Mouse (Mus musculus) adrenal gland, adult 2 months (tissue): ENCODE results near the gene Pdzd7. TPM values are rescaled to one million over a fixed set of nuclear protein-coding genes. Genes with fewer than 3 reads are reported as not detected.

ENCODE experiments used
- DNase-seq: peaks from one replicate; pipeline ENCODE4 v3.0.0; 2021
- long read RNA-seq: library from polyadenylated mRNA; stranded (forward); transcript quantifications from one replicate; pipeline ENCODE4 v2.0.0, GENCODE M21; 2021
- polyA plus RNA-seq: library from polyadenylated mRNA; depleted of rRNA; stranded (reverse); fragments of >200 nt; gene quantifications from 2 replicates; pipeline ENCODE4 v1.2.3, GENCODE M21; 2012; rRNA removed
- total RNA-seq, 2 experiments: library from RNA; stranded (reverse); gene quantifications; 2 replicates each; pipeline ENCODE4 v1.2.3; 2021

The Pdzd7 gene
- total RNA-seq (under 1 TPM in 1 of 2 experiments, not detected in 1; 0.09 TPM), polyA plus RNA-seq (0.62 and 0.65 TPM in 2 replicates)
- long read RNA-seq, partial matches to known transcripts, result 0 of 2 reads
- long read RNA-seq, other reads (novel, unspliced or antisense), result 2 of 2 reads

DNA sequence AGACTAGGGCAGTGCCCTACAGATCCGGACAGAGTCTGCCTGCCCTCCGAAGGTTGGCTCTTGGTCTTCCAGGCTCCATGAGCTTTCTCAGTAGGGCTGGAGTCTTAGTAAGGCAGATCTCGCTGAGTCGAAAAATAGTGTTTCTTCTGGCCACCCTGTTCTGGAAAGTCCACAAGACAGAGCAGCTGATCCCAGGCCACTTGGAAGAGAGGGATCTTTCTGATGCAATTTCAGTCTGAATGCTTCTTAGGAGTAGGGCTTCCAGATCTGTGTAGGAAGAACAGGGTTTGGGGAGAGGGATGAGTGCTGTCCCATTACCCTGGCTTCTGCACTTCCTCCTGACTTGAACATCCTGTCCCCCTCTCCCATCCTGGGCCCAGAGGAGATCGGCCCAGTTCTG, at the start of gene Pdzd7:
Pdzd7 (minus strand) TSS at position 67 of the 400 bp plus-strand sequence.
- DNase-seq, result no peak

DNA sequence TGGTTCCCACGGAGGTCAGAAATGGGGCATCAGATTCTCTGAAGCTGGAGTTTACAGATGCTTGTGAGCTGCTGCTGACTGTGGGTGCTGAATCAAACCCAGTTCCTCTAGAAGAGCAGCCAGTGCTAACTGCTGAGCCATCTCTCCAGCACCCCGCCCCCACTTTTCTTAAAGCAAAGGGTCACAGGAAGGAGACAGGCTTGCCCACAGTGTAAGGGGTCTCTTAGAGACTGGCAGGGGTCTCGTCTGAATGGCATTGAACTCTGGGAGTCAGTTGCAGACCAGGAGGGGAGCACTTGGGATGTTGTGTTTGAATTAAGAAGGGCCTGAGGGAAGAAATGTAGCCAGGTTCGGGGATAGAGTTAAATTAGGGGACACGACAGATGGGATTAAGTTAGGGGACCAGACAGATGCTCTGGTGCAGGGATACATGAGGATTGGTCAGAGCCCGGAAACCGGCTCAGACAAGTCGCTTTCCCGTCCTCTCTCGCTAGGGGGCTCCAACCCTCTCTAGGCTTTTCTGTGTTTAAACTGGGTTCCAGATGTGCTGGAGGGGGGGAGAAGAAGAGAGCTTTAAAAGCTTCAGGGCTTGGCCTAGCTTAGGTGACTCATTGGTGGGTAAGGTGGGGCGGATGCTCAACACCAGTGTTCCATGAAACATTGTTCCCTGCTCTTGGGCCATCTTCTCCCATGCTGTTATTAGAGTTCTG, 36.5 kb upstream of the Pdzd7 start:
- peak; percentile 58 for DNase-seq

DNA sequence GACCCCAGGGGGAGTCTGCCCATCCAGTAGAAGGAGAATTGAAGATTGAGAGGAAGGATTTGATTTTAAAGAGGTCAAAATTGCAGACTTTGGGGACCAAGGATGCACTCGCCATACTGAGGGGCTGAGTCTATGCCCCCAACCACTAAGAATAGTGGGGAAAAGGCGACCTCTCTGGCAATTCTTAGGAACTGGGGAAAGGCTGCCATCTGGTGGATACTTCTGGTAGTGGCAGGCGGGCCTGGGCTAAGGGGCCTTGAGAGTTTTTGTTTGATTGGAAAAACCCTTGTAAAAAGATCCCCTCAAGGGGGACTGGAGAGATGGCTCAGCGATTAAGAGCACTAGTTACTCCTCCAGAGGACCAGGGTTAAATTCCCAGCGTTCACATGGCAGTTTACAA, 35.8 kb upstream of the Pdzd7 start:
- peak; percentile 59 for DNase-seq

DNA sequence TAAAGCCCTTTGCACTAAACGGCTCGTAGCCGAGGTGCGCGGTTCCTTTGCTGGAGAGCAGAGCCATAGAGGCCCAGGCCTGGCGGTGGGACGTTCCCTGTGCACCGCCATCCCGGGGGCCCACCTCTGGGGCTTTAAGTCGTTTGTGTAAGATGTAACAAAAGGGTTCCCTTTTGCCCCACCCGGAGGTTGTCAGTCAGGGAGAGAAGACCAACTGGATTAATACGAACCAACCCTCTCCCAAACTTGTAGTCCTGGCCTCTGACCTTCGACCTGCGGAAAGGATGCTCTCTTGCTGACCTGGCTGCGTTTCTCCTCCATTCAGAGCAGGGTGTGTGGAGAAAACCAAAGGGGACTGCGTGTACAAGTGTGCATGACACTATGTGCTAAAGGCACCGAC, 35.2 kb upstream of the Pdzd7 start:
- no peak for DNase-seq

DNA sequence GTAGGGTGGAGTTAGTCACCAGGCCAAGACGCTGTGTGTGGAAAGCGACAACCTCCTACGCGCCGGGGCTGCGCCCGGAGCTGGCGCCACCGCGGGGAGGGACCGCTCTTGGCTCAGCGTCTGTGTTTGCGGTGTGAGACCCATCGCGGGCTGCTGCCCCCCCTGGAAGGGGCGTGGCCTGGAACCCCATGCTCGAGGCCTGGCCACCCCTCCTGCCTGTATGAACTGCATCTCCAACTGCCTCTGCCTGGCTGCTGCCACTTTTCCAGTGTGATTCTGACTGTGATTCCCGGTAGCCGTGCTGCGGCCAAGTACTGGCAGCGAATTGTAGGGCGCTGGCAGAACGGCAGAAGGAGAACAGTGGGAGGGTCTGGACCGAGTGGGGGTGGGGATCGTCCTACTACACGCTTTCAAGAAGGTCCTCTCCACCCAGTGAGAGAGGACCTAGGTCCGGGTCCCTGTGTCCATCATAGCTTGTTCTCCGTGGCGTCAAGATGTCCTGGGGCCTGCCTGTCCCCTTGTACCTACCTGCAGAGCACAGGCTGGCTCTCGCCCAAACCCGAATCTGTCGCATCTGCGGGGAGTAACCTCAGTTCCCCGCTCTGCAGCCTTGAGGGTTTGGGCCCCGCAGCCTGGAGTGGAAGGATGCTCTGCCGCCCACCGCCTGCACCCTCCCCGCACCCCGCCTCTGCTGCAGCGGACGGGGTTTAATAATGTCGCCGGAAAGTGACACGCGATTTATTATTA, 34.4 kb upstream of the Pdzd7 start:
- peak; percentile 80 for DNase-seq

DNA sequence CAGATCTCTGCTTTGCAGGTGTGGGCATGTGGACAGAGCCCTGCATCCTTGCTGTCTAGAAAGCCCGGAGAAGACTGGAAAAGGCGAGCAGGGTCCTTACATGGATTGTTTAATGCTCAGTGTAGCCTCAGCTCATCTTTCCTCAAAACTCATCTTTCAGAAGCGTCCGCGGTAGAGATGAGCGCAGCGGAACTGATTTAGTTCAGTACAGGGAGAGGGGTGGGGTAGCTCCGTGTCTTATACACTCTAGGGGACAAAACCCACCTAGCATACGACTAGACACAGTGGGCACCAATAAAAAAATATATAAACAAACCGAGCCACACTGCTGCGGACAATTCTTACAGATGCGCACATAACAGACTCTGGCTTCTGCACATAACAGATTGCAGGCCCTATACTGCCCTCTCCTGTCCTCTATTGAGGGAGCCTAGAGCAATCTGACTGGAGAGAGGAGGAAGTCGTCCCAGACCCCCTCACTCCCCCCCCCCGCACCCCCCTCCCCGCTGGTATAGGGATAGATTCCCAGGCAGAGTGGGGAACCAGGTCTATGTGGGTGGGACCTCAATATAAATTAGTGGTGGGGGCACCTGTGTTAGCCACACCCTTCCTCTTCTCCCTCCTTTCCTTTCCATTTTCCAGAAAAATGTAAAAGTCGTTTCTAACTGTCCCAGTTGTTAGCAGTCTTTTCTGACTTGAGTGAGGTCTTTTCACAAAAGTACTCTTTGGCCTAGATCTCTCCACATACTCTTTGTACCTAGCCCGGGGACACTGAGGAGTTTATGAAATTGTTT, 33.7 kb upstream of the Pdzd7 start:
- DNase-seq, result no peak

DNA sequence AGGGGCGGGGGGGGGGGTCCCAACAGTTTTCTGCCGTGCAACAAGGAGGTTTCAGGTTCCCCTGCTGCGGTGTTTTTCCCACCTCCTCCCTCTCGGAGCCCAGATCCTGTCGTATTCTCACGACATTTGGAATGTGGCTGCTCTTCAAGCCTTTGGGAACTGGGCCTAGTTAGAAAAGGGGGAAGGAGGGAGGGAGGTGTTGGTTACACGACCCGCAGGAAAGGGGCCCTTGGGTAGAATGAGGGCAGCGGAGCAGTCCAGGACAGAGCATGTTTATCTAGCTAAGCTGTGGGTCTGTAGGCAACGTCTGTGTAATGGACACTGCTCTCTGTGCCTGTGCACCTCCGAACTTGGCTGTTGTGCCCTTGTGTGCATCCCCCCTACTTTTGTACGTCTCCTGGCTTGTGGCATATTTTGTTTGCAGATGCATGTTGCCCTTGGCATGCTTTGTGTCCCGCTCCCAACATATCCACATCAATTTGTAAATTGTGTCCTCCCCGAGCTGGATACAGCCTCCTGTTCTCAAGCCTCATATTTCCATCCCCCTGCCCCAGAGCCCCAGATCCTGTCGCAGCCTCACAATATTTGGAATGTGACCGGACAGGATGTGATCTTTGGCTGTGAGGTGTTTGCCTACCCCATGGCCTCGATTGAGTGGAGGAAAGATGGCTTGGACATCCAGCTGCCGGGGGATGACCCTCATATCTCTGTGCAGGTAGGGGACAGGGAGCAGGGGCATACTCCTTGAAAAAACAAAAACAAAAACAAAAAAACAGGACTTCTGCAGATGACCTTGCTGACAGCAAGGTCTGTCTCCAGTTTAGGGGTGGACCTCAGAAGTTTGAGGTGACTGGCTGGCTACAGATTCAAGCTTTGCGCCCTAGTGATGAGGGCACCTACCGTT, 32.5 kb upstream of the Pdzd7 start:
- DNase-seq, result no peak

DNA sequence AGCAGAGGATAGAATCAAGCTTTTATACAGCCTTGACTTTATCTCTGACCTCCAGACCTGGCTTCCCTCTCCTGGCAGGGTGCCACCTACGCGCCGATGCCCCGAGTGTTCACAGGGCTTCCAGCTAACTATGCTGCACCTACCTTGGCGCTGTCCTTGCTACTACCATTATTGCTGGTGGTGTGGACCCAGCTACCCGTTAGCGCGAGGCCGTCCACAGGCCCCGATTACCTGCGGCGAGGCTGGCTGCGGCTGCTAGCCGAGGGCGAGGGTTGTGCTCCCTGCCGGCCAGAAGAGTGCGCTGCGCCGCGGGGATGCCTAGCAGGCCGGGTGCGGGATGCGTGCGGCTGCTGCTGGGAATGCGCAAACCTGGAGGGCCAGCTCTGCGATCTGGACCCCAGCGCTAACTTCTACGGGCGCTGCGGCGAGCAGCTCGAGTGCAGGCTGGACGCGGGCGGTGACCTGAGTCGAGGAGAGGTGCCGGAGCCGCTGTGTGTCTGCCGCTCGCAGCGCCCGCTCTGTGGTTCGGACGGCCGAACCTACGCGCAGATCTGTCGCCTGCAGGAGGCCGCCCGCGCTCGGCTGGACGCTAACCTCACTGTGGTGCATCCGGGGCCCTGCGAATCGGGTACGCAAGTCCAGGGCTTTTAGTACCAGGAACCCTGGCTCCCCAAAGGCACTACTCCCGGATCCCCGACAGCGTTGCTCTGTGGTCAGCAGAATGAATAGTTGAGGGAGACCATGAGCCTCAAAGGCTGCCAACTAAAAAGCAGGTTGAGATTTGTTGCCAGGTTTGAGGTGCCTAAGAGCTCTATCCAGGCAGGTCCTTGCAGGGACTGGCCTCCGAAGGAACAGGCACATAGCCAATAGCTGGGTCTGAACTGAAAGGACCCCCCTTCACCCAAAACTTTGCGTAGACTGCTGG, 31.3 kb upstream of the Pdzd7 start:
- DNase-seq, result peak; percentile 86

DNA sequence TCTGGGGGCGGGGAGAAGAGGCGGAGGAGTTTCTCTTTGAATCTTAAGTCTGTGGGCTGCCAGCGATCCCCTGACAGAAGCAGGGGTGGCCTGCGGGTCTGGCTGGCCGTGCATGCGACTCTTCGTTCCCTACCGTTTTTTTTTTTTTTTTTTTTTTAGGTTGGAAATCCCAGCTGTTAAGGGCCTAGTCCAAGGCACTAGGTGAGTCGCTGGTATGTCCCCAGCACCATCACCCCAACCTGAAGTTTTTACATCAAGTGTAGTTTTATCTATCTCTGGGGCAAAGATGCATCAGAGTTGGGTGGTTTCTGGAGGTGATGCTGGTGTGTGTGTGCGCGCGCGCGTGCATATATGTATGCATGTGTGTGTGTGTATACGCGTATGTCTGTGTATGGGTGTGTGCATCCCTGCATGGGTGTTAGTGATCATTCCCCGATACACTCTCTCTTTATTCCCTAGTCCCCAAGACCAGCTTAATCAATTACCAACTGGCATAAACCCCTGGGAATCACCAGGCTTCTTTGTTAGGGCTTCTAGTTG, 30.6 kb upstream of the Pdzd7 start:
- DNase-seq, result no peak

DNA sequence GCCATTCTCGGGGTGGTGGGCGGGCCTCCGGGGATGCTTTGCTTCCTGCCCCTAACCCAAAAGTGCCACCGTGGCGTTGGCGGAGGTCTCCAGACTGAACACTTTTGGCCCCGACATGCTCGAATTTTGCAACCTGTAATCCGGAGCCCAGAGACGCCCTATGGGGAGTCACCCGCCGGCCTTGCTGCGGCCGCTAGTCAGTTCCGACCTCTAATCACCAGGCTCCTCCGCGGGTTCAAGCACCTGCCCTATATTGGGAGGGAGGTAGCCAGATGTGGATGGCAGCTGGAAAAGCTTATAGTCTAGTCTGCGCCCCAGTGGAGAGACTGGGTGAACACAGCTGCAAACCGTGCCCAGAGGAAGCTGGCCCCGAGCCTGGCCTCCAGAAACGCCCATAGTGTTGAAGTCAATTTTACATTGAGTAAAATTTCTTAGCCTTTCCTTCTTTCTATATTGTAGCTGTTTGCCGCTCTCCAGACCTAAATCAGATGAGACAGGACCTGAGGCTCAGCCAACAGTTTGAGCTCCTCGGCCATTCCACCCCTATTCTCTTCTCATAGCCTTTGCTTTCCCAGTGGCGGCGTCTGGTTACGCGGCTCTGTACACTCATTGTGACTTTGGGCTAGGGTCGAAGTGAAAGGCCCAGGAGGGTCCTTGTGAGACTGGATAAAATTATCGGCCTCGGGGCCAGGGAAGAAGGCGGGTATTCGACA, 30.0 kb upstream of the Pdzd7 start:
- DNase-seq, result no peak

DNA sequence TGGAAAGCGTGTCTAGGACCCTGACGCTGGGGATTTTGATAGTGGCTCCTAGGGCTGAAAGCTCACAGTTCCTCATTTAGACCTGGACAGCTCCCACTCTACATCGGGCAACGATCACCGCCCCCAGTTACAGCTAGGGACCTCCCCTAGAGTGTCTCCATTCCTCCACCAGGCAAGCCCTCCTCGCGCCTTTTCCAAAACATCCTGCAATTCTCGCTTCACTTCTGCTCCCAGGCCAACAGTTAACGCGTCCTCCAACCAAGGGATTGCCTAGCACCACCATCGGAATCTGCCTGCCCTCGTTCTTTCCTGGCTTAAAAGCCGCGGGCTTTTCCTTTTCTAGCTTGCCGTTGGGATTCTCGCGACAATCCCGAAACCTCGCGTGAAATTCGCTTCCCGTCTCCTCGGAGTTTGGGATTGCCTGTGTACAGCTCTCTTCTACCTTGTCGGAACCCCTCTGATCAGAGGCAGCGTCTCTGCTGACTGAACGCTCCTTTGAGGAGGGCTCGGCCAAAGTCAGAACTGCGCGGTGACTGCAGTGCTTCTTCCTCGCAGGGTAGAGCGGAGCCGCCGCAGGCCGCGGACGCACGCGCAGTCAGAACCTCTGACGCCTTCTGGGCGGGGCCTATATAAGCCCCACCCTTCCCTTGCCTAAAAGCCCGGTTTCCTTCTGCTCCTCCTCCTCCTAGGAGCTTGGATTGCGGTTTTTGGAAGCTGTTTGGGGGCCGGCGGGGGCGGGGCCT, 29.2 kb upstream of the Pdzd7 start, which contains the start of gene Kazald1:
Kazald1 (plus strand) TSS at position 662 of the 743 bp plus-strand sequence.
- DNase-seq, result peak; percentile 97

DNA sequence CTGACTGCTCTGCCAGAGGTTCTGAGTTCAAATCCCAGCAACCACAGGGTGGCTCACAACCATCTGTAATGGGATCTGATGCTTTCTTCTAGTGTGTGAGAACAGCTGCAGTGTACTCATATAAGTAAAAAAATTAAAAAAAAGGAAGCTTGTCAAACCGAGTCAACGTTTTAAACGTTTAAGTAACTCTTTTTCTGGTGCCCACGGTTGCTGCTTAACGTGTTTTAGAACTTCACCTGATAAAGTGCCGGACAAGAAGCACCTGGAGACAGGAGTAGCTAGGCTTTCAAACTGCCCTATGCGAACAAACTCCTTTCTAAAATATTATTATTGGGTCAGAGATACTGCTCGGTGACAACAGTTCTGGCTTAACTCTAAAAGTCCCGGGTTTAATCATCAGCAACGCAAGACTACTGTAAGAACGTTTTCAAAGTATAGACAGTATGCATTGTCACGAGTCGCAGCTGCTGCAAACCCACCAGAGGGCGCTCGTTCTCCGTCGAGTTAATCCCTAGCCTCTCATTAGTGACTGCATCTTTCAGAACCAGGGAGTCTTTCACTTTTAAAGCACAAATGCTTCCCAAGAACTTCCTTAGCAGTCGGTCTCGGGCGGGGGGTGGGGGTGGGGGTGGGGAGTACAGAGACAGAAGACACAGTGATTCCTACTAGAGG, 28.5 kb upstream of the Pdzd7 start:
- peak; percentile 84 for DNase-seq

DNA sequence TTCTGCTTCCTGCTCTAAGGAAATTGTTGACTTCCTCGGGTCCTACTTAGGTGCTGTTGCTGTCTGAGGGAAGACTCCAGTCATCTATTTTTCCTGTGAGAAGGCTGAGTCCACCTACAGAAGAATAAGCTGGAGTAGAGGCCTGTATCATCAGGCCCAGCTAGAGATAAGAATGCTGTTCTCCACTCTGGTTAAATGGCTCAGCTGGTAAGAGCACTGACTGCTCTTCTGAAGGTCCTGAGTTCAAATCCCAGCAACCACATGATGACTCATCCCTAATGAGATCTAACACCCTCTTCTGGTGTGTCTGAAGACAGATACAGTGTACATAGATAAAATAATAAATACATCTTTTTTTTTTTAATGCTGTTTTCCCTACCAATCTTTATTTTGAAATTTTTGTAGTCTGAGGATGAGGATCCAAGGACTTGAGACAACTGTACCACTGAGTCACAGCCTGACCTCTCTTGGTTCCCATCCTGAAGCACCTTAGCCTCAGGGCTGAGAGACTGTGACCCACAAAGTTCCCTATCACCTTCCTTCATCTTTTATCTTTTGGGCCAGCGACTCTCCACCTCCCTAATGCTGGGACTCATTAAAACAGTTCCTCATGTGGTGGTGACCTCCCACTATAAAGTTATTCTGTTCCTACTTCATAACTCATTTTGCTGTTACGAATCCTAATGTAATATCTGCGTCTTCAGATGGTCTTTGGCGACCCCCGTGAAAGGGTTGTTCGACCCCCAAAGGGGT, 22.4 kb upstream of the Pdzd7 start:
- no peak for DNase-seq

DNA sequence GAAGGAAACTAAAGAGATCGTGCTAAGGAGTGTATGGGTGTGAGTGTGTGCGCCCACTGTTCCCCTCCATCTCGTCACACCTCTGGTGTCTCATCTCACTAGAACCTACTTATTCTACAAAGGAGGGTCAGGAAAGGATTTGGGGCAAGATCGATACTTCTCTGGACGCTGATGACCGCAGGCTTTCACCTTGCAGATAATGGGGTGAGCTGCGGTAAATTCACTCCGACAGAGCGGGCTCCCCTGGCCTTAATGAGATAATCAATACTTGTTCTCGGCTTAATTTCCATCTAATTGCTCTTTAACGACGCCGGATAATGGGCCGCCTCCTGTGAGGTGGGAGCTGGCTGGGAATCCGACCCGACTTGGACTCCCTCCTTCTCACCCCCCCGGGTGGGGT, 21.7 kb upstream of the Pdzd7 start:
- no peak for DNase-seq

DNA sequence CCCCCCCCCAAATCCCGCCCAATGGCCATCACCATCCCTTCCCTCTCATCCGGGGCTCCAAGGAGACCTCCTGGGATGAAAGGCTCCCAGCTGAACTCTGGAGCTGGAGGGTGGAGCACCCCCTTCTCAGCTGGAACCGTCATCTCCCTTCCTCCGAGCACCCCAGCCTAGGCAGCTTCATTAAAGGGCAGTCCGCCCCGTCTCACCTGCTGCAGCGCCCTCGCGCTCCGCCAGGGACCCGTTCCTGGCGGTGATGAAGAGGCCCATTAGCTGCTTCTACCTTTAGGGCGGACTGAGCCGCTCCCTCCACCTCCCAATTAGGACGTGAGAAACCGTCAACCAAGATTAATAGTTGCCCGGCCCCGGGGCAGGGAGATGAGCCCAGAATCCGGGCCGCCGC, 19.7 kb upstream of the Pdzd7 start:
- DNase-seq, result no peak

DNA sequence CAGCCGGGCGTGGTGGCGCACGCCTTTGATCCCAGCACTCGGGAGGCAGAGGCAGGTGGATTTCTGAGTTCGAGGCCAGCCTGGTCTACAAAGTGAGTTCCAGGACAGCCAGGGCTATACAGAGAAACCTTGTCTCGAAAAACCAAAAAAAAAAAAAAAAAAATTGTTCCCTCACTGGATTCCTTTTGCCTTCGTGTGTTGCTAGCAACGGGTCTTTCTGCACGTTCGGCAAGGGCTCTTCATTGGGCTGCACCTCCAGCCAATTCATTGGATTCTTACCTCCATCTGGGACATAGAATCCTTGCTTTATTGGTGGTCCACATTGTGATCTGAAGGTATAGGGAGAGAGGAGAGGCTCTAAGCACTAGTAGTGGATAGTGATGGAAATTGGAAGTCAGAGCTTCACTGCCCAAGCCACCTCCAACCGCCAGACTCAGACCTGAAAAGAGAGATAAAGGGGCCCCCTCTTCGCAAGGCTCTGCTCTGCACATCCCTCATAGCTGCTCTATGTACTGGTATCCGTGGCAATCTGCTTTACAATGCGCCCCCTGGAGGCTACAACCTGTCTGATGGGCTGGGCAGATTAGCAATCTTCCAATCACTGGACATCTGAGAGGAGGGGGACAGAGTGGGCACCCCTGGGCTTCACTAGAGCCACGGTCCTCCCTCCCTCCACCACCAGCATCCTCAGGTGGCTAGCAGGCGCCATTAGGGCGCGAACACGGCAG, 18.2 kb upstream of the Pdzd7 start:
- peak; percentile 71 for DNase-seq
